Mouse (Mus musculus) layer of hippocampus, postnatal 10 days (tissue): Measurements from ENCODE around the gene Zfp791. TPM values are rescaled to one million over a fixed set of nuclear protein-coding genes. Genes with fewer than 3 reads are reported as not detected.
"Not testable (repeated sequence)": the region's sequence is repeated elsewhere in the genome, so short reads cannot be mapped to it uniquely, and the experiment has no call there.

Source experiments
- DNase-seq, 2 experiments: peaks; one replicate each; pipeline ENCODE4 v3.0.0; 2021; ENCODE audit warnings: low spot score in 2 of 2
- total RNA-seq, 2 experiments: library from RNA; stranded (reverse); gene quantifications; 2 replicates each; pipeline ENCODE4 v1.2.3; 2021

Gene Zfp791
- total RNA-seq, 2 experiments from 2014 or later = 5.1 to 5.3 TPM

- DNase-seq = peak; percentile 80 to 85
Measured at GRCm38 (mm10) chr8:85083108-85083813, 39.6 kb downstream of the Zfp791 start, which contains the start of gene Man2b1. TSS of gene Man2b1 (plus strand) at chr8:85083270.

DNA sequence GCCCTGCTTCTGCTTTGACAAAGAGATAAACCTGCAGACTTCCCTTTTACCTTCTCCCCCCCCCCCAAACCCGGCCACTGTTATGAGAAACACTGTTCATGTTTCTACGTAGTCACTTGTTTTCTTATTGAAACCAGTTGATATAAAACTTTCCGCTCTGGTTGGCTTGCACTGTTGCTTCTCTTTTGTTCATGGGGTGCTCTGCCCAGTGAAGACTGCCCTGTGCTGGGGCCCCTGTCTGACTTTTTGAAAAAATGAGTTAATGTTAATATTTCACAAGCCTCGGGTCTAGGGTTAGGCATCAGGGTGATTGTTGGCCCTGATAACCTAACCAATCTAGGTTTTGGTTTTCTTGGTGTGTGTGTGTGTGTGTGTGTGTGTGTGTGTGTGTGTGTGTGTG lies 40.7 kb downstream of the Zfp791 start:
- not testable (repeated sequence) for DNase-seq

DNA sequence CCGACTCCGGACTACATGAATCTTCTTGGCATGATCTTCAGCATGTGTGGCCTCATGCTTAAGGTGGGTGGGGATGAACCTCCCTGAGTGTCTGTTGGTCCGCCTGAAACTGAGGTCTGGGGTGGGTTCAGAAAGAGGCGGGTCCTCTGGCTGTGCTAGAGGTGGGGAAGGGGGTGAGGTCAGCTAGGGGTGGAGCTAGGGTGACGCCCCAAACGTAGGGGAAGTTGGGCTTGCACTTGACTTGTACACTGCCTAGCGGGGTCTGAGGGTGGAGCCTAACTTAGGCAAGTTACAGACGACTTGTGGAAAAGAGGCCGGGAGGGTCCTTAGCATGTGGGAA lies 41.7 kb downstream of the Zfp791 start, which contains the start of gene Wdr83:
TSS of gene Wdr83 (minus strand) at position 91 of the 340 bp plus-strand sequence.
- no peak for DNase-seq

GRCm38 (mm10) chr8:85080532-85081215 lies 42.2 kb downstream of the Zfp791 start, which contains the start of gene Wdr83os:
TSS of gene Wdr83os (plus strand) at chr8:85080740.
- peak; percentile 64 to 68 for DNase-seq

DNA sequence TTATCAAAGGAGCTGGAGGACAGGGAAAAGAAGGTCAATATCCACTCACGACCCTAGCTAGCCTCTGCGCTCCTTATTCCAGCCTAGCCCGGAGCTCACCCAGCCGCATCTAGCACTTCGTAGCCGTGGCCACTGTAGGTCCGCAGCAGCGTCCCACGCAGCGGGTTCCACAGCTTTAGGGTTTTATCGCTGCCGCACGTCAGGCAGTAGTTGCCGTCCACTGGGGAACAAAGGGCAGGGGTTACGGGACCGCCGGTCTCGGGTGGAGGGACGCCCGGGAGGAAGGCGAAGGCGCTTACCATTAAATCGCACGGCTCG lies 42.7 kb downstream of the Zfp791 start:
- peak in 1 of 2 experiments; percentile 67 for DNase-seq

DNA sequence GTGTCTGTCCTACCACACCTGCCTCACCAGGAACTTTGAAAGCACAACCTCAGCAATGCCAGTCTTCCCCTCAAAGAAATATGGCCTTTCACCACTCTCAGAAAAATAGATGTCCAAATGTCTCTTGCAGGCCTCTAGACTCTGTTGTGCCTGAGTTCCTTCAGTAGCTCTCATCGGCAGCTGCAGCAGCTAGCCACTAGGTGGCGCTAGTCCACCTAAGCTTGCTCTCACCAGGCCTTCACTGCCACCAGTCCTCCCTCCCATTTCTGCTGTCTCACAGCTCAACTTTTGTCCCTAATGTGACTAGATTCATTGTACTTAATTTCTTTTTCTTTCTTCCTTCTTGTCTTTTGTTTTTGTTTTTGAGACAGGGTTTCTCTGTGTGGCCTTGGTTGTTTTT lies 45.9 kb downstream of the Zfp791 start:
- DNase-seq = peak; percentile 84 to 87

GRCm38 (mm10) chr8:85076001-85076400 lies 46.9 kb downstream of the Zfp791 start:
- DNase-seq = peak; percentile 48 to 58

- DNase-seq = no peak
Measured at GRCm38 (mm10) chr8:85074617-85075016, 48.3 kb downstream of the Zfp791 start.

- no peak for DNase-seq
Measured at GRCm38 (mm10) chr8:85074167-85074566, 48.7 kb downstream of the Zfp791 start.

DNA sequence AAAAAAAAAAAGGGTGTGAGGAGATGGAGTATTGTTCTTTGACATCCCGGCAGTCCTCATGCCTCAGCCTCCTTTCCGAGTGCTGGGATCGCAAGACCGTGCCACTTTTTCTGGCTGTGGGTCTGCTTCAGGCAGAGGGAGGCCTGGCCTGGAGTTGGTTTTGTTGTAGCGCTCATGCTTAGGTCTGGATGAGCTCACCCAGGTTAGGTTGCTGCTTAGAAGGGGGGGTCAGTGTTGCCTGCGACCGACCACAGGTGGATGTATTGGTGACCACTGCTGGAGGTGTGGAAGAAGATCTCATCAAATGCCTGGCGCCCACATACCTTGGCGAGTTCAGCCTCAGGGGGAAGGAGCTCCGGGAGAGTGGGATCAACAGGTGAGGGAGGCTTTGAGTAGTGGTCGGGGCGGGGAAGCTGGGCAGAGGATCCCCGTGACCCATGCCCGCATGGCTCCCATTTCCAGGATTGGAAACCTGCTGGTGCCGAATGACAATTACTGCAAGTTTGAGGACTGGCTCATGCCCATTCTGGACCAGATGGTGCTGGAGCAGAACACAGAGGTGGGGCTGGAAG lies 49.8 kb downstream of the Zfp791 start:
- no peak for DNase-seq

- DNase-seq = no peak
Measured at GRCm38 (mm10) chr8:85072364-85072929, 50.4 kb downstream of the Zfp791 start.

DNA sequence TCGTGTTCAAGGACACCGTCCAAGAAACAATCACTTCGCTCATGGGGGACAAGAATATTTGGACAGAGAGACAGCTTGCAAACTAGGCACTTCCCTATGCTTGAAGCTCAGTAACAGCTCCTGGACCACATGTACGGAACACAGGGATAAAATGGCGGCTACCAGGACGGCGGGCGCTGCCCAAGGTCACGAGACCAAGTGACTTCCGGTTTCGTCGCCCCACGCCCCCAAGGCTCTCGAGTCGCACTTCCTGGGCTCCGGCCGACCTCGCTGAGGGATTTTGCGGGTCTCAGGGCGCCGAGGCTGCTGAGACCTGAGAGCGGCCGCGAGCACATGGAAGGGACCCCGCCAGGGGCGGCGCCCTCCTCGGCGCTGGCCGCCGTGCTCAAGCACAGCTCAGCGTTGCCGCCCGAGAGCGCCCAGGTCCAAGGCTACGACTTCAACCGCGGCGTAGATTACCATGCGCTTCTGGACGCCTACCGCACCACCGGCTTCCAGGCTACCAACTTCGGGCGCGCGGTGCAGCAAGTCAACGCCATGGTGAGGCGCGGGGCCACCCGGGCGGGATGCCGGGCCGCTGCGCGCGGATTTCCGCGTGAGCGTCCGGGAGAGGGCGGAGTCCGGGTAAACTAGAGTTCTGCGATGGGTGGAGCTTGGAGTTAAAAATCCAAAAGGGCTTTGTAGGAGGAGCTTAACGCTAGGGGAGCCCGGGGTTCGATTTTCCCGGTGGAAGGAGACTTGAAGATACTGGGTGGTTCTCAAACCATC lies 51.2 kb downstream of the Zfp791 start, which contains the start of gene Dhps:
TSS of gene Dhps (plus strand) at position 244 of the 768 bp plus-strand sequence.
- peak; percentile 84 to 90 for DNase-seq

GRCm38 (mm10) chr8:85071041-85071440 lies 51.9 kb downstream of the Zfp791 start:
- no peak for DNase-seq

DNA sequence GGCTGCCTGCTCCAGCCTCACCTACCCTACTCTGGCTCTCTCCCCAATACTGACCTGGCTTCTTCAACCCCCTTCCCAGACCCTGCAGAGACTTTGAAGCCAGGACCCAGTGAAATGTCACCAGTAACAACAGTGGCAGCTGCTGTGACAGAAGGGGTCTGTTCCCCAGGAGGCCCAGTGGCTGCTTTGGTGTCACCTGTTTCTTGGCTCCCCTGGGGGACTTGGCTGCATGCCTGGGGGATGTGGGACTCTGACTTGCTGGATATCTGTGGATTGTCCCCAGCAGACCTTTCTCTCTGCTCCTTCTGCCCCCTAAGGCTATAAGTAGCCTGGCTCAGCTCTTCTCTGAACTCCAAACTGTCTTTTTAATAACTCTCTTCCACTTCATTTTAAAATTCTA lies 54.9 kb downstream of the Zfp791 start, which contains the start of gene Gm5741:
TSS of gene Gm5741 (minus strand) at position 1 of the 400 bp plus-strand sequence.
- no peak for DNase-seq

DNA sequence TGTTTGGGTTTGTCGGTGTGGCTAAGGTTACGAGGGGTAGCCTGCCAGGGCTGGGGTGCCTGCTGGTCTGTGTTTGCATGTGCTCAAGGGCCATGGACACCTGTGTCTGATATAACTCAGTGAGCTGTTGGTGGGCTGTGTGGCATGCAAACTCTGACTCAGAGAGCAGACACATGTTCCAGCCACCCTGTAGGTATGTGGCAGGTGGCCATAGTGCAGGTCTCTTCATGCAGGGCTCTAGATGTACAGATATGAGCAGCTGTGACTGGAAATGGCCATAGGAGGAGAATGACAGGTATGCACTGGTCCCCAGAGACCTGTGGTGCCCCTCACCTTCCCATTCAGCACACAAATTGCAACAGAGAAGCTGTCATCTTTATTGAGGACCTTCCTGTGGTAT lies 55.7 kb downstream of the Zfp791 start:
- DNase-seq = no peak

DNA sequence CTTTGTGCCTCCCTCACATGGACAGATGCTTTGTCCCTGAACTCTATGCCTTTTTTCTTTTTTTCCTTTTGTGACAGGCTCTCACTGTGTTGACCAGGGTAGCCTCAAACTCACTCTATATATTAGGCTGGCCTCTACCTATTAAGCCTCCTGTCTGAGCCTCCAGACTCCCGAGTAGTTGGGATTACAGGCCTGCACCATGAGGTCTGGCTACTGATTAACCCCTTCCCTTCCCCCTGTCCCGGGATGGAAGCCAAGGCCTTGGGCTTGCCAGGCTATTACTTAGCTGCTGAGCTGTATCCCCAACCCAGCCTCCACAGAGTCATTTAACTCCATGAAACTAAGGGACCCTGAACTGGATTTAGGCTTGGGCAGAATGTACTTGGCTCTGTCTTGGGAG lies 57.7 kb downstream of the Zfp791 start:
- no peak for DNase-seq

DNA sequence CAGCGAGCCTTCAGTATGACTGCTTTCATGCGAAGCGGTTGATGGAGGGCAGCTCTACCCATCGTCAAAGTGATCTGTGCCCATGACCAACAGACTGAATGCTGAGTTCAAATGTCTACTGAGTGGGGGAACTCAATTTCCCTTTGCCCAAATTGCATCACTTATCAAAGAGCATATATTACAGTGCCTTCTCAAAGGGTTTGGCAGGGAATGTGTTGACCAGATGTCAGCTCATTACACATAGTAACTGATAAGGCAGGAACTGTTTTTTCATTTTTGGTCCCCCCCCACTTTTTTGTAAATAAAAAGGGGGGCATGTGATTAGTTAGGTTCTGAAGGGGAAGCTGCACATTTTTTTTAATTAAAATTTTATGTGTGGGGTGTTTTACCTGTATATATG lies 60.3 kb downstream of the Zfp791 start:
- DNase-seq = no peak

DNA sequence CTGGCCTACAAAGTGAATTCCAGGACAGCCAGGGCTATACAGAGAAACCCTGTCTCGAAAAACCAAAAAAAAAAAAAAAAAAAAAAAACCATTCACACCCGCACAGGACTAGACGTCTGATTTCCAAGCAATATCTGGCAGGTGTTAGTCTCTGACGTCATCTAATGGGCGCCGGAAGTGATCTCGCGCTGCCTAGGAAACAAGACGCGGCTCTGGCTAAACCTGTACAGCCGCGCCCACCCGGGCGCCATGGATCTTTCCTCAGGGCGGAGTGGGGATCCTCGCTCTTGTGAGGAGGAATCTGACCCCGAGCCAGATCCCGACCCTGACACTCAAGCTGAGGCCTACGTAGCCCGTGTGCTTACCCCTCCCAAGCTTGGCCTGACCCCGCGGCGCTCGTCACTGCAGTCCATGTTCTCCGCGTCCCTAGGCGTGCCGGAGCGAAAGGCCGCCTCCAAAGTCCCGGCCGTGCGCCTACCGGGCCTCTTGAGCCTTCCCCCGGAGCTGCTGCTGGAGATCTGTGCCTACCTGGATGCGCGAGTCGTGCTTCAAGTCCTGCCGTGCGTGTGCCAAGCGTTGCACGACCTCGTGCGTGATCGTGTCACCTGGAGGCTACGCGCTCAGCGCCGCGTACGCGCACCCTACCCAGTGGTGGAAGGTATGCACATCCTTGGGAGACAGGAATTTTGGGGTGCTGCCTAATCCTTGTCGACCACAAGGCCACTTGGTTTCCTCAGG lies 62.8 kb downstream of the Zfp791 start, which contains the start of gene Fbxw9:
TSS of gene Fbxw9 (plus strand) at position 177 of the 738 bp plus-strand sequence.
- DNase-seq = peak; percentile 88 to 89
